Mouse (Mus musculus) MEL (cell line): ENCODE measurements around the gene Gm10197. TPM values are rescaled to one million over a fixed set of nuclear protein-coding genes. Genes with fewer than 3 reads are reported as not detected.

ENCODE experiments used
- DNase-seq: peaks from one replicate; pipeline ENCODE4 v3.0.0; 2011; ENCODE audit warnings: low read depth, low spot score
- H3K27ac ChIP-seq: 2 replicates; pipeline ENCODE4 v1.5.1; 2012; ENCODE audit warnings: low read depth, mild to moderate bottlenecking, control low read depth, low read length, moderate library complexity; ENCODE audit not compliant: control insufficient read depth
- H3K27me3 ChIP-seq, 2 experiments: fragments of 150-350 bp in 1 of 2; sonication (generic) in 1 of 2; 2 replicates each; pipeline ENCODE4 v1.6.1; 2012; ENCODE audit warnings: low read length in 2 of 2, mild to moderate bottlenecking in 2 of 2, improper control_type of control experiment in 1 of 2, moderate library complexity in 1 of 2; ENCODE audit not compliant: insufficient read depth in 2 of 2, control insufficient read depth in 1 of 2
- H3K36me3 ChIP-seq, 2 experiments: 2 replicates each; pipeline ENCODE4 v1.6.1; 2012 to 2014; ENCODE audit warnings: low read length in 2 of 2, improper control_type of control experiment in 1 of 2, inconsistent platforms in 1 of 2, mild to moderate bottlenecking in 1 of 2; ENCODE audit not compliant: insufficient read depth in 2 of 2, control insufficient read depth in 1 of 2
- H3K4me1 ChIP-seq, 2 experiments: fragments of 150-350 bp in 1 of 2; sonication (generic) in 1 of 2; 2 replicates each; pipeline ENCODE4 v1.6.1; 2012; ENCODE audit warnings: low read length in 2 of 2, improper control_type of control experiment in 1 of 2, mild to moderate bottlenecking in 1 of 2; ENCODE audit not compliant: insufficient read depth in 2 of 2, control insufficient read depth in 1 of 2
- H3K4me3 ChIP-seq, 2 experiments: fragments of 150-350 bp in 1 of 2; sonication (generic) in 1 of 2; 2 replicates each; pipeline ENCODE4 v1.5.1; 2012; ENCODE audit warnings: low read depth in 2 of 2, low read length in 2 of 2, mild to moderate bottlenecking in 2 of 2, moderate library complexity in 2 of 2, control low read depth in 1 of 2, improper control_type of control experiment in 1 of 2; ENCODE audit not compliant: control insufficient read depth in 1 of 2, insufficient read depth in 1 of 2
- H3K79me2 ChIP-seq: 2 replicates; pipeline ENCODE4 v1.6.1; 2012; ENCODE audit warnings: mild to moderate bottlenecking, low read length, moderate library complexity; ENCODE audit not compliant: control insufficient read depth, poor library complexity, insufficient read depth
- H3K9ac ChIP-seq: 2 replicates; pipeline ENCODE4 v1.6.1; 2012; ENCODE audit warnings: low read depth, mild to moderate bottlenecking, control low read depth, low read length, moderate library complexity; ENCODE audit not compliant: control insufficient read depth, poor library complexity, severe bottlenecking
- H3K9me3 ChIP-seq: fragments of 150-350 bp; sonication (generic); replicated peaks from 2 replicates; pipeline ENCODE4 v1.6.1; 2012; ENCODE audit warnings: mild to moderate bottlenecking, low read length, improper control_type of control experiment, moderate library complexity; ENCODE audit not compliant: insufficient read depth
- BHLHE40 ChIP-seq: IDR thresholded peaks from 2 replicates; pipeline ENCODE4 v1.6.1; 2012; ENCODE audit warnings: low read depth, mild to moderate bottlenecking, inconsistent platforms, low read length, improper control_type of control experiment, borderline replicate concordance
- CTCF ChIP-seq, 3 experiments: IDR thresholded peaks in 2 of 3; conservative IDR thresholded peaks in 1 of 3; 2 replicates each; pipeline ENCODE4 v1.5.1; 2011 to 2012; ENCODE audit warnings: low read length in 3 of 3, low read depth in 2 of 3, mild to moderate bottlenecking in 2 of 3, improper control_type of control experiment in 1 of 3, inconsistent platforms in 1 of 3, mixed read lengths in 1 of 3, moderate library complexity in 1 of 3; ENCODE audit not compliant: control insufficient read depth in 1 of 3, insufficient read depth in 1 of 3, poor library complexity in 1 of 3, severe bottlenecking in 1 of 3
- E2F4 ChIP-seq: IDR thresholded peaks from 2 replicates; pipeline ENCODE4 v1.6.1; 2011; ENCODE audit warnings: low read depth, low read length, improper control_type of control experiment, borderline replicate concordance
- EP300 ChIP-seq, 2 experiments: IDR thresholded peaks; 2 replicates each; pipeline ENCODE4 v1.6.1; 2011; ENCODE audit warnings: improper control_type of control experiment in 2 of 2, low read length in 2 of 2, low read depth in 1 of 2, mild to moderate bottlenecking in 1 of 2
- ETS1 ChIP-seq: IDR thresholded peaks from 2 replicates; pipeline ENCODE4 v1.6.1; 2012; ENCODE audit warnings: low read depth, mild to moderate bottlenecking, inconsistent platforms, low read length, improper control_type of control experiment, moderate library complexity
- GATA1 ChIP-seq: IDR thresholded peaks from 2 replicates; pipeline ENCODE4 v1.6.1; 2011; ENCODE audit warnings: low read depth, low read length, improper control_type of control experiment
- JUND ChIP-seq: IDR thresholded peaks from 2 replicates; pipeline ENCODE4 v1.6.1; 2011; ENCODE audit warnings: low read depth, mild to moderate bottlenecking, improper control_type of control experiment, low read length
- MXI1 ChIP-seq: IDR thresholded peaks from 2 replicates; pipeline ENCODE4 v1.6.1; 2011; ENCODE audit warnings: mild to moderate bottlenecking, low read depth, low read length, improper control_type of control experiment
- POLR2A ChIP-seq, 2 experiments: IDR thresholded peaks; 2 replicates each; pipeline ENCODE4 v1.6.1; 2011 to 2012; ENCODE audit warnings: low read length in 2 of 2, mild to moderate bottlenecking in 2 of 2, control low read depth in 1 of 2, improper control_type of control experiment in 1 of 2, low read depth in 1 of 2, moderate library complexity in 1 of 2; ENCODE audit not compliant: control insufficient read depth in 1 of 2, insufficient read depth in 1 of 2, poor library complexity in 1 of 2
- RCOR1 ChIP-seq: IDR thresholded peaks from 2 replicates; pipeline ENCODE4 v1.6.1; 2012; ENCODE audit warnings: low read depth, mild to moderate bottlenecking, inconsistent platforms, low read length, improper control_type of control experiment
- SIN3A ChIP-seq: IDR thresholded peaks from 2 replicates; pipeline ENCODE4 v1.6.1; 2012; ENCODE audit warnings: low read length, improper control_type of control experiment, inconsistent platforms
- UBTF ChIP-seq: IDR thresholded peaks from 2 replicates; pipeline ENCODE4 v1.6.1; 2012; ENCODE audit warnings: low read depth, mild to moderate bottlenecking, inconsistent platforms, low read length, improper control_type of control experiment, moderate library complexity, borderline replicate concordance; ENCODE audit not compliant: insufficient read depth
- USF1 ChIP-seq: IDR thresholded peaks from 2 replicates; pipeline ENCODE4 v1.6.1; 2014; ENCODE audit warnings: low read depth, mild to moderate bottlenecking, inconsistent platforms, low read length, improper control_type of control experiment, moderate library complexity
- ZNF384 ChIP-seq: IDR thresholded peaks from 2 replicates; pipeline ENCODE4 v1.6.1; 2012; ENCODE audit warnings: low read depth, mild to moderate bottlenecking, inconsistent platforms, low read length, improper control_type of control experiment
- polyA plus RNA-seq, 2 experiments: library from polyadenylated mRNA; stranded (reverse) in 1 of 2; unstranded in 1 of 2; fragments of >175 nt in 1 of 2; fragments of >200 nt in 1 of 2; gene quantifications; 2 replicates each; pipeline versions ENCODE4 v1.2.1 to v1.2.4; 2012; ENCODE audit warnings: low replicate concordance in 2 of 2, low read depth in 1 of 2; ENCODE audit not compliant: insufficient read length in 2 of 2, insufficient read depth in 1 of 2, missing spikeins in 1 of 2
- total RNA-seq: library from RNA; depleted of rRNA; stranded (reverse); fragments of 300-350 nt; gene quantifications from 2 replicates; pipeline ENCODE4 v1.2.3, GENCODE M21; 2012

The Gm10197 gene
- total and polyA plus RNA-seq, 3 experiments: 5.4 to 53.0 TPM; not detected in 1

GRCm38 (mm10) chr19:53408398-53408797 lies 36.8 kb upstream of the Gm10197 start:
- peaks cover 12 to 51% of the 10 kb centered on the region in 2 experiments for H3K4me1 ChIP-seq
- no peaks in the 10 kb centered on the region for H3K79me2 ChIP-seq
- H3K27me3 ChIP-seq: no peaks in the 10 kb centered on the region
- H3K4me3 ChIP-seq: no peak overlapping the region
- no peak overlapping the region for H3K27ac ChIP-seq
- H3K9me3 ChIP-seq: no peaks in the 10 kb centered on the region
- DNase-seq: no peak
- peaks cover 0 to 39% of the 10 kb centered on the region in 2 experiments; a peak in 2 of 4 replicates for H3K36me3 ChIP-seq
- H3K9ac ChIP-seq: no peak overlapping the region
- TF ChIP-seq RCOR1 (no peak), ETS1 (no peak), CTCF (IDR thresholded peaks at IDR 0.05 in 2 of 3, conservative IDR thresholded peaks at IDR 0.05 in 1 of 3; ENCODE audit: control insufficient read depth in 1 of 3, insufficient read depth in 1 of 3, low read depth in 2 of 3, low read length in 3 of 3, poor library complexity in 1 of 3, severe bottlenecking in 1 of 3) (no peak), JUND (no peak), POLR2A (IDR thresholded peaks at IDR 0.05; ENCODE audit: control insufficient read depth in 1 of 2, insufficient read depth in 1 of 2, low read depth in 1 of 2, low read length in 2 of 2, poor library complexity in 1 of 2) (no peak), E2F4 (no peak)
- TF ChIP-seq, all 39 proteins: peak for 0

DNA sequence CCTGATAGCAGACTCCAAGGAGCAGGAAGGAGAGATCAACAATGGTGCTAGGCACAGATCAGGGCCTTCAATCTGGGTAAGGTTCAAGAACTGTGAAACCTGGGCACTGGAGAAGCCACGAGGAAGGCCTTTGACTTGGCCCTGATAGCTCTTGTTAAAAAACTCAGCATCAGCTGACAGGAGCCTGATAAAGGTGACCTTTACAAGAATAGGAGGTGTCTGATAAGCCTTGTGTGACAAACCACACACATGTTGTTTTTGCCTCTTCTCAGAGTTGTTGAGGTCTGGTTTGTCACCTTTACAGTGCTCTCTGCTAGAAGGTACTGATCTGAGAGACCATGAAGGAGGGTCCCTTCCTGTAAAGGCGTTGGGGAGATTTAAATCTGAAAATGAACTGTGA lies 35.8 kb upstream of the Gm10197 start:
- Histone ChIP-seq H3K27me3 (no peaks in the 10 kb centered on the region), H3K9ac (no peak overlapping the region), H3K4me1 (peaks cover 12 to 54% of the 10 kb centered on the region in 2 experiments), H3K79me2 (no peaks in the 10 kb centered on the region), H3K36me3 (peaks cover 0 to 39% of the 10 kb centered on the region in 2 experiments; a peak in 2 of 4 replicates), H3K4me3 (no peak overlapping the region)
- DNase-seq: no peak
- TF ChIP-seq POLR2A (IDR thresholded peaks at IDR 0.05; ENCODE audit: control insufficient read depth in 1 of 2, insufficient read depth in 1 of 2, low read depth in 1 of 2, low read length in 2 of 2, poor library complexity in 1 of 2): no peak
- TF ChIP-seq USF1: peak; percentile 40; the same call in 1 of the 2 replicates
- peak; percentile 69 for TF ChIP-seq GATA1
- no peak for TF ChIP-seq CTCF (IDR thresholded peaks at IDR 0.05 in 2 of 3, conservative IDR thresholded peaks at IDR 0.05 in 1 of 3; ENCODE audit: control insufficient read depth in 1 of 3, insufficient read depth in 1 of 3, low read depth in 2 of 3, low read length in 3 of 3, poor library complexity in 1 of 3, severe bottlenecking in 1 of 3)
- TF ChIP-seq ETS1: peak; percentile 80
- TF ChIP-seq MXI1: 0 out of 2 replicates have a peak, but pooled peaks have one; percentile 24
- TF ChIP-seq ZNF384: 0 out of 2 replicates have a peak, but pooled peaks have one; percentile 13
- peak in 1 of 2 experiments; percentile 40; a peak in 1 of 4 replicates for TF ChIP-seq EP300 (IDR thresholded peaks at IDR 0.05; ENCODE audit: low read depth in 1 of 2, low read length in 2 of 2)
- peak; percentile 47 for TF ChIP-seq SIN3A
- TF ChIP-seq UBTF: no peak
- TF ChIP-seq BHLHE40: peak; percentile 54; the same call in 1 of the 2 replicates
- TF ChIP-seq, all 39 proteins: peak for 8
- H3K9me3 ChIP-seq: no peaks in the 10 kb centered on the region
- no peak overlapping the region for H3K27ac ChIP-seq
